In genomic region chr19:29566512-29566911, GRCm38 (mm10) we compare ENCODE assay signal across 30 mouse cellular contexts.
"Had no signal": no experiment of that assay in that cellular context is flagged by ENCODE, and none has a peak within 500 bp of the region (broad histone marks: within the 10 kb centered on the region; RNA-seq: fewer than 3 reads in every experiment).

No protein-coding gene starts in this region.

- H3K27ac ChIP-seq: heart, embryonic 10.5 days; heart, embryonic 13.5 days; heart, embryonic 15.5 days; hindbrain, embryonic 10.5 days; hindbrain, embryonic 12.5 days; hindbrain, embryonic 13.5 days; hindbrain, embryonic 14.5 days; hindbrain, embryonic 15.5 days; hindbrain, postnatal 0 days; intestine, embryonic 15.5 days; kidney, embryonic 15.5 days; kidney, postnatal 0 days; layer of hippocampus, adult 2 months; left cerebral cortex, adult 2 months had no signal

- H3K27me3 ChIP-seq: heart, embryonic 12.5 days; heart, embryonic 13.5 days; heart, embryonic 15.5 days; hindbrain, embryonic 12.5 days; hindbrain, embryonic 13.5 days; hindbrain, embryonic 15.5 days; intestine, embryonic 15.5 days; kidney, embryonic 15.5 days had no signal

- H3K4me1 ChIP-seq: heart, embryonic 10.5 days; heart, embryonic 12.5 days; heart, embryonic 13.5 days; hindbrain, embryonic 10.5 days; hindbrain, embryonic 12.5 days; hindbrain, embryonic 13.5 days; hindbrain, embryonic 15.5 days; intestine, embryonic 15.5 days; kidney, embryonic 15.5 days had no signal

- H3K4me3 ChIP-seq: heart, embryonic 10.5 days; heart, embryonic 12.5 days; heart, embryonic 13.5 days; heart, embryonic 15.5 days; hindbrain, embryonic 10.5 days; hindbrain, embryonic 12.5 days; hindbrain, embryonic 13.5 days; hindbrain, embryonic 15.5 days; intestine, embryonic 15.5 days; kidney, embryonic 15.5 days; layer of hippocampus, adult 2 months; left cerebral cortex, adult 2 months had no signal

- H3K9ac ChIP-seq: heart, embryonic 12.5 days; heart, embryonic 13.5 days; heart, embryonic 15.5 days; hindbrain, embryonic 12.5 days; hindbrain, embryonic 13.5 days; hindbrain, embryonic 14.5 days; hindbrain, embryonic 15.5 days; intestine, embryonic 15.5 days; kidney, embryonic 15.5 days had no signal

- H3K9me3 ChIP-seq: heart, embryonic 10.5 days; heart, embryonic 12.5 days; heart, embryonic 13.5 days; heart, embryonic 15.5 days; hindbrain, embryonic 10.5 days; hindbrain, embryonic 12.5 days; hindbrain, embryonic 13.5 days; hindbrain, embryonic 15.5 days; intestine, embryonic 15.5 days; kidney, embryonic 15.5 days had no signal

- DNase-seq: heart, postnatal 10 days; heart, postnatal 14 days; heart, postnatal 36 days; heart, postnatal 4 days; kidney, adult 11 months; kidney, adult 18-20 months; kidney, adult 2 months; kidney, adult 8-10 months; kidney, adult 9 months; kidney, postnatal 10 days; kidney, postnatal 14 days; kidney, postnatal 25 days; kidney, postnatal 4 days; layer of hippocampus, adult 9-11 months; layer of hippocampus, postnatal 36 days had no signal
